Mouse (Mus musculus): ENCODE data around the gene Srrm4. TPM values are rescaled to one million over a fixed set of nuclear protein-coding genes. Genes with fewer than 3 reads are reported as not detected.
"Not testable (repeated sequence)": the region's sequence is repeated elsewhere in the genome, so short reads cannot be mapped to it uniquely, and the experiment has no call there.

Srrm4 gene
- polyA plus RNA-seq, 1 experiment from 2014 or later: 15.7 TPM

- Histone ChIP-seq H3K9ac (ENCODE audit: low read depth, low read length) (no peak overlapping the region), H3K9me3 (ENCODE audit: control insufficient read depth, low read length) (no peaks in the 10 kb centered on the region), H3K36me3 (ENCODE audit: control insufficient read depth, insufficient read depth, low read length) (no peaks in the 10 kb centered on the region), H3K27me3 (replicated peaks; ENCODE audit: control insufficient read depth, insufficient read depth, low read length) (no peaks in the 10 kb centered on the region), H3K4me1 (ENCODE audit: control insufficient read depth, insufficient read depth, low read depth, low read length) (peaks cover 6% of the 10 kb centered on the region), H3K27ac (ENCODE audit: low read depth, low read length) (no peak overlapping the region), H3K4me2 (ENCODE audit: low read length) (no peak overlapping the region), H3K4me3 (ENCODE audit: low read length) (no peak overlapping the region)
- WGBS: 58% methylated on average over 7 of the region's 7 CpGs
- no peak for ATAC-seq
These were observed 158.7 kb downstream of the Srrm4 start for GRCm38 (mm10) chr5:116432871-116433270.

GRCm38 (mm10) chr5:116426701-116427100, 164.9 kb downstream of the Srrm4 start:
- H3K36me3 ChIP-seq (ENCODE audit: control insufficient read depth, insufficient read depth, low read length): no peaks in the 10 kb centered on the region
- peaks cover 9% of the 10 kb centered on the region for H3K4me1 ChIP-seq (ENCODE audit: control insufficient read depth, insufficient read depth, low read depth, low read length)
- no peak overlapping the region for H3K4me2 ChIP-seq (ENCODE audit: low read length)
- H3K9ac ChIP-seq (ENCODE audit: low read depth, low read length): no peak overlapping the region
- H3K9me3 ChIP-seq (ENCODE audit: control insufficient read depth, low read length): no peaks in the 10 kb centered on the region
- 82% methylated on average over 2 of the region's 2 CpGs for WGBS
- no peak overlapping the region for H3K4me3 ChIP-seq (ENCODE audit: low read length)
- no peaks in the 10 kb centered on the region for H3K27me3 ChIP-seq (replicated peaks; ENCODE audit: control insufficient read depth, insufficient read depth, low read length)
- ATAC-seq: no peak
- no peak overlapping the region for H3K27ac ChIP-seq (ENCODE audit: low read depth, low read length)

- not testable (repeated sequence) for H3K9ac ChIP-seq (ENCODE audit: low read depth, low read length); H3K36me3 ChIP-seq (ENCODE audit: control insufficient read depth, insufficient read depth, low read length)
- 89% methylated on average over 3 of the region's 3 CpGs for WGBS
These were observed 165.9 kb downstream of the Srrm4 start for GRCm38 (mm10) chr5:116425709-116426108.

GRCm38 (mm10) chr5:116425273-116425672, 166.3 kb downstream of the Srrm4 start:
- H3K27me3 ChIP-seq (replicated peaks; ENCODE audit: control insufficient read depth, insufficient read depth, low read length): no peaks in the 10 kb centered on the region
- WGBS: 56% methylated on average over 7 of the region's 7 CpGs
- H3K27ac ChIP-seq (ENCODE audit: low read depth, low read length): no peak overlapping the region
- H3K36me3 ChIP-seq (ENCODE audit: control insufficient read depth, insufficient read depth, low read length): no peaks in the 10 kb centered on the region
- H3K4me2 ChIP-seq (ENCODE audit: low read length): no peak overlapping the region
- no peak overlapping the region for H3K4me3 ChIP-seq (ENCODE audit: low read length)
- H3K4me1 ChIP-seq (ENCODE audit: control insufficient read depth, insufficient read depth, low read depth, low read length): peaks cover 13% of the 10 kb centered on the region
- no peak overlapping the region for H3K9ac ChIP-seq (ENCODE audit: low read depth, low read length)
- ATAC-seq: no peak
- no peaks in the 10 kb centered on the region for H3K9me3 ChIP-seq (ENCODE audit: control insufficient read depth, low read length)

More at GRCm38 (mm10) chr5:116425709-116426108, 165.9 kb downstream of the Srrm4 start:
- H3K27me3 ChIP-seq (replicated peaks; ENCODE audit: control insufficient read depth, insufficient read depth, low read length); H3K4me3 ChIP-seq (ENCODE audit: low read length); H3K9me3 ChIP-seq (ENCODE audit: control insufficient read depth, low read length); H3K27ac ChIP-seq (ENCODE audit: low read depth, low read length); H3K4me2 ChIP-seq (ENCODE audit: low read length); ATAC-seq: not testable (repeated sequence)
- H3K4me1 ChIP-seq (ENCODE audit: control insufficient read depth, insufficient read depth, low read depth, low read length): peaks cover 10% of the 10 kb centered on the region

- Histone ChIP-seq H3K4me2 (ENCODE audit: low read length) (no peak overlapping the region), H3K27me3 (replicated peaks; ENCODE audit: control insufficient read depth, insufficient read depth, low read length) (no peaks in the 10 kb centered on the region), H3K9ac (ENCODE audit: low read depth, low read length) (no peak overlapping the region), H3K4me1 (ENCODE audit: control insufficient read depth, insufficient read depth, low read depth, low read length) (peaks cover 15% of the 10 kb centered on the region), H3K27ac (ENCODE audit: low read depth, low read length) (no peak overlapping the region), H3K4me3 (ENCODE audit: low read length) (no peak overlapping the region), H3K9me3 (ENCODE audit: control insufficient read depth, low read length) (no peaks in the 10 kb centered on the region), H3K36me3 (ENCODE audit: control insufficient read depth, insufficient read depth, low read length) (no peaks in the 10 kb centered on the region)
- WGBS: 84% methylated on average over 8 of the region's 8 CpGs
- no peak for ATAC-seq
These were observed 167.9 kb downstream of the Srrm4 start for GRCm38 (mm10) chr5:116423746-116424145.

- peak within 1 kb of the TSS; percentile 56 for H3K4me2 ChIP-seq (ENCODE audit: low read length)
- peak within 1 kb of the TSS; percentile 54; the same call in 1 of the 2 replicates for H3K27ac ChIP-seq (ENCODE audit: low read depth, low read length)
- WGBS: under 1% methylated on average over 19 of the region's 20 CpGs
- peak within 1 kb of the TSS; percentile 33 for H3K4me3 ChIP-seq (ENCODE audit: low read length)
- peak; percentile 80; the same call in 1 of the 2 replicates for ATAC-seq
- H3K27me3 ChIP-seq (replicated peaks; ENCODE audit: control insufficient read depth, insufficient read depth, low read length): no peaks in the 10 kb centered on the region
- no peaks in the 10 kb centered on the region for H3K9me3 ChIP-seq (ENCODE audit: control insufficient read depth, low read length)
- no peaks in the 10 kb centered on the region for H3K36me3 ChIP-seq (ENCODE audit: control insufficient read depth, insufficient read depth, low read length)
- H3K9ac ChIP-seq (ENCODE audit: low read depth, low read length): peak within 1 kb of the TSS; percentile 44
- peaks cover 17% of the 10 kb centered on the region for H3K4me1 ChIP-seq (ENCODE audit: control insufficient read depth, insufficient read depth, low read depth, low read length)
These were observed 168.9 kb downstream of the Srrm4 start, which contains the start of gene Hspb8 for GRCm38 (mm10) chr5:116422699-116423201. Hspb8 (minus strand) TSS chr5:116422864.

- Histone ChIP-seq H3K9me3 (ENCODE audit: control insufficient read depth, low read length) (no peaks in the 10 kb centered on the region), H3K36me3 (ENCODE audit: control insufficient read depth, insufficient read depth, low read length) (no peaks in the 10 kb centered on the region), H3K27me3 (replicated peaks; ENCODE audit: control insufficient read depth, insufficient read depth, low read length) (no peaks in the 10 kb centered on the region), H3K27ac (ENCODE audit: low read depth, low read length) (peak overlapping the region; percentile 54; the same call in 1 of the 2 replicates), H3K9ac (ENCODE audit: low read depth, low read length) (peak overlapping the region; percentile 44), H3K4me2 (ENCODE audit: low read length) (peak overlapping the region; percentile 56), H3K4me1 (ENCODE audit: control insufficient read depth, insufficient read depth, low read depth, low read length) (peaks cover 17% of the 10 kb centered on the region), H3K4me3 (ENCODE audit: low read length) (peak overlapping the region; percentile 33)
- WGBS: 53% methylated on average over 22 of the region's 22 CpGs
- no peak for ATAC-seq
These were observed 169.7 kb downstream of the Srrm4 start for GRCm38 (mm10) chr5:116421791-116422481.

- Histone ChIP-seq H3K27me3 (replicated peaks; ENCODE audit: control insufficient read depth, insufficient read depth, low read length) (no peaks in the 10 kb centered on the region), H3K36me3 (ENCODE audit: control insufficient read depth, insufficient read depth, low read length) (no peaks in the 10 kb centered on the region), H3K4me1 (ENCODE audit: control insufficient read depth, insufficient read depth, low read depth, low read length) (peaks cover 17% of the 10 kb centered on the region), H3K4me3 (ENCODE audit: low read length) (no peak overlapping the region), H3K9me3 (ENCODE audit: control insufficient read depth, low read length) (no peaks in the 10 kb centered on the region), H3K9ac (ENCODE audit: low read depth, low read length) (peak overlapping the region; percentile 47; the same call in 1 of the 2 replicates), H3K4me2 (ENCODE audit: low read length) (0 out of 2 replicates have a peak overlapping the region, but pooled peaks have one; percentile 6), H3K27ac (ENCODE audit: low read depth, low read length) (peak overlapping the region; percentile 63)
- WGBS: 8% methylated on average over 6 of the region's 6 CpGs
- peak; percentile 69 for ATAC-seq
These were observed 170.8 kb downstream of the Srrm4 start for GRCm38 (mm10) chr5:116420759-116421225.

- no peaks in the 10 kb centered on the region for H3K9me3 ChIP-seq (ENCODE audit: control insufficient read depth, low read length)
- H3K9ac ChIP-seq (ENCODE audit: low read depth, low read length): no peak overlapping the region
- H3K4me1 ChIP-seq (ENCODE audit: control insufficient read depth, insufficient read depth, low read depth, low read length): peaks cover 17% of the 10 kb centered on the region
- H3K4me3 ChIP-seq (ENCODE audit: low read length): no peak overlapping the region
- no peaks in the 10 kb centered on the region for H3K27me3 ChIP-seq (replicated peaks; ENCODE audit: control insufficient read depth, insufficient read depth, low read length)
- no peak for ATAC-seq
- no peaks in the 10 kb centered on the region for H3K36me3 ChIP-seq (ENCODE audit: control insufficient read depth, insufficient read depth, low read length)
- 96% methylated on average over 1 of the region's 1 CpGs for WGBS
- 0 out of 2 replicates have a peak overlapping the region, but pooled peaks have one; percentile 6 for H3K4me2 ChIP-seq (ENCODE audit: low read length)
- no peak overlapping the region for H3K27ac ChIP-seq (ENCODE audit: low read depth, low read length)
These were observed 171.4 kb downstream of the Srrm4 start for GRCm38 (mm10) chr5:116420213-116420612.
